Mouse (Mus musculus) cerebellum, adult 2 months (tissue): ENCODE data around the gene Plac9a.
"Not testable (repeated sequence)": the region's sequence is repeated elsewhere in the genome, so short reads cannot be mapped to it uniquely, and the experiment has no call there.

Source experiments
- CTCF ChIP-seq: fragments of 200-500 bp; IDR thresholded peaks from 2 replicates; pipeline ENCODE4 v1.5.1; 2011; ENCODE audit warnings: low read depth, mild to moderate bottlenecking, control low read depth, low read length, moderate library complexity, borderline replicate concordance; ENCODE audit not compliant: insufficient read depth
- POLR2A ChIP-seq: fragments of 200-500 bp; IDR thresholded peaks from 2 replicates; pipeline ENCODE4 v1.6.1; 2011; ENCODE audit warnings: low read length, control low read depth, borderline replicate concordance; ENCODE audit not compliant: insufficient read depth

DNA sequence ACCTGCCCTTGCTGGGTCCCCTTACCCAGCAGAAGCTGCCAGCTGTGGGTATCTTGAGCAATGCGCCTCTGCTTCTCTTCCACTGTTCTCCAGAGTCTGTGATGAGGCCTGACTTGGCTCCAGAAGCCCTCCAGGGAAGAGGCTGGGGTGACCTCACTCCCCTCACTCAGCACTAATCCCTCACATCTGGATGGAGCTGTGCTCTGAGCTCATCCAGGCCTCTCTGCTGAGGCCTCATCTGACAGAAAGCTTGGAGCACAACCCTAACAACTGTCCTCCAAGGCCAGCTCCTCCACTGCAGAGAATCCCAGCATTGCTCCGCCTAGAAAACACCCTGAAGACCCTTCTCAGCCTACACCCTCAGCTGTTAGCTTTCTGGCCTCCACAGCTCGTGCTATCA is 8.3 kb downstream of the Plac9a start:
- TF ChIP-seq CTCF, POLR2A: not testable (repeated sequence)
